Mouse (Mus musculus) kidney, embryonic 16.5 days (tissue): ENCODE measurements at regions not wholly inside any gene's neighbourhood (a gene's known extent, or its start where the extent isn't known, plus 50 kb on each side); places are given as distances from the start of the nearest gene placed in this dataset.

Source experiments
- ATAC-seq: fragments of 200-750 bp; cut with Nextera tagmentation; 2 replicates; pipeline ENCODE4 v1.8.0; 2017; ENCODE audit warnings: moderate TSS enrichment; ENCODE audit not compliant: low FRiP score, low TSS enrichment
- H3K27ac ChIP-seq: fragments of 300-500 bp; sonication (generic); 2 replicates; pipeline ENCODE4 v1.5.1; 2014; ENCODE audit warnings: low read length
- H3K27me3 ChIP-seq: fragments of 300-500 bp; sonication (generic); 2 replicates; pipeline ENCODE4 v1.6.1; 2014; ENCODE audit warnings: low read length, control low read depth, mixed read lengths; ENCODE audit not compliant: insufficient read depth
- H3K36me3 ChIP-seq: fragments of 300-500 bp; sonication (generic); 2 replicates; pipeline ENCODE4 v1.6.1; 2014; ENCODE audit warnings: low read length, control low read depth, mixed read lengths; ENCODE audit not compliant: insufficient read depth
- H3K4me1 ChIP-seq: fragments of 300-500 bp; sonication (generic); 2 replicates; pipeline ENCODE4 v1.6.1; 2014; ENCODE audit warnings: low read length, control low read depth, mixed read lengths; ENCODE audit not compliant: insufficient read depth
- H3K4me2 ChIP-seq: fragments of 300-500 bp; sonication (generic); replicated peaks from 2 replicates; pipeline ENCODE4 v1.6.1; 2014; ENCODE audit warnings: low read depth, low read length
- H3K4me3 ChIP-seq: fragments of 300-500 bp; sonication (generic); 2 replicates; pipeline ENCODE4 v1.5.1; 2014; ENCODE audit warnings: mild to moderate bottlenecking, low read length
- H3K9ac ChIP-seq: fragments of 300-500 bp; sonication (generic); replicated peaks from 2 replicates; pipeline ENCODE4 v1.6.1; 2014; ENCODE audit warnings: low read length
- H3K9me3 ChIP-seq: fragments of 300-500 bp; sonication (generic); 2 replicates; pipeline ENCODE4 v1.6.1; 2016; ENCODE audit warnings: low read length, control low read depth
- WGBS: fragments of 180-500 bp; shearing (Covaris S2); extraction: QIAGEN DNeasy Blood & Tissue Kit; methylation state at CpG from one replicate; pipeline ENCODE4 v1.1.7; 2014; 5-methylcytosine and 5-hydroxymethylcytosine counted together

DNA sequence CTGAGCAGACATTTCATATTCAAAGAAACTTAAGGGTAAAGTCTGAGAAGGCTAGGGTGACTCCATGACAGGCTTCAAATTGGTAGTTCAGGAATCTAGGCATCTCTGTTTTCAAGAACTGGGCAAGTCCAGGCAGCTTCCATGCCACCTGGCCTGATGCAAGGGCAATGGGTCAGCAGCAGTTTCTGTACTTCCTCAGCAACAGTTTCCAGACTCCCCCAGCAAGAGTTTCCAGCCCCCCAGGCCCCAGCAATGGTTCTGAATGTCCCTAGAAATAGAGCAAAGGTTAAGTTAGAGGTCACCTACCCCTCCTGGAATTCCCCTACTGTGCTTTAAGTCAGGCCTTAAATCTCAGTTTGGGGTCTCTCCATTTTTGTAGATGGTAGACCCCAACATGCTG is 203.6 kb upstream of the Nabp1 start:
- no peak overlapping the region for H3K27ac ChIP-seq
- no peak overlapping the region for H3K4me3 ChIP-seq
- no peaks in the 10 kb centered on the region for H3K9me3 ChIP-seq
- no peak overlapping the region for H3K9ac ChIP-seq
- H3K4me2 ChIP-seq = no peak overlapping the region
- no peak for ATAC-seq
- no peaks in the 10 kb centered on the region for H3K27me3 ChIP-seq
- H3K36me3 ChIP-seq = no peaks in the 10 kb centered on the region
- no peaks in the 10 kb centered on the region for H3K4me1 ChIP-seq

DNA sequence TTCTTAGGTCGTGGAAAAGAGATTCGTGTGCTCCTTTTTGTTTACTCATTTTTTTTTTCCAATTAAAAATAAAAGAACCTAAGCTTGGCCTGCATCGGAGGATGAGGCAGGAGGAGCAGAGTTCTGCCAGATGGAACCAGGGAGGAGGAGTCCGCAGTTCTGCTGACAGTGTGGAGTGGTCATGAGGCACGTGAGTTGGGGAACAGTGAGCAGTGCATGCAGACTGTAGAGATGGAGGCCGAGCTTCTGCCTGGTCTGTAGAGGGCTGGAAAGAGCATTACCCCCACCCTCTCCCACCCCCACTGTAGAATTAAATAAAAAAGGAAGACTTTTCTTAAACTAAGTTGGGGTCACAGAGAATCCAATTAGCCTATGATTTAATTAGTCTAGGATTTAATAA is 202.5 kb upstream of the Nabp1 start:
- Histone ChIP-seq H3K27me3 (no peaks in the 10 kb centered on the region), H3K9me3 (no peaks in the 10 kb centered on the region), H3K36me3 (no peaks in the 10 kb centered on the region), H3K27ac (no peak overlapping the region), H3K4me2 (no peak overlapping the region), H3K4me1 (no peaks in the 10 kb centered on the region), H3K9ac (no peak overlapping the region), H3K4me3 (no peak overlapping the region)
- WGBS = 75% methylated on average over 6 of the region's 6 CpGs
- ATAC-seq = no peak

GRCm38 (mm10) chr1:51678290-51678928 is 200.2 kb upstream of the Nabp1 start:
- H3K4me1 ChIP-seq = no peaks in the 10 kb centered on the region
- no peak overlapping the region for H3K4me3 ChIP-seq
- no peak for ATAC-seq
- no peak overlapping the region for H3K4me2 ChIP-seq
- 65% methylated on average over 6 of the region's 6 CpGs for WGBS
- no peaks in the 10 kb centered on the region for H3K9me3 ChIP-seq
- H3K27me3 ChIP-seq = no peaks in the 10 kb centered on the region
- H3K9ac ChIP-seq = no peak overlapping the region
- no peaks in the 10 kb centered on the region for H3K36me3 ChIP-seq
- peak overlapping the region; percentile 8; the same call in 1 of the 2 replicates for H3K27ac ChIP-seq

DNA sequence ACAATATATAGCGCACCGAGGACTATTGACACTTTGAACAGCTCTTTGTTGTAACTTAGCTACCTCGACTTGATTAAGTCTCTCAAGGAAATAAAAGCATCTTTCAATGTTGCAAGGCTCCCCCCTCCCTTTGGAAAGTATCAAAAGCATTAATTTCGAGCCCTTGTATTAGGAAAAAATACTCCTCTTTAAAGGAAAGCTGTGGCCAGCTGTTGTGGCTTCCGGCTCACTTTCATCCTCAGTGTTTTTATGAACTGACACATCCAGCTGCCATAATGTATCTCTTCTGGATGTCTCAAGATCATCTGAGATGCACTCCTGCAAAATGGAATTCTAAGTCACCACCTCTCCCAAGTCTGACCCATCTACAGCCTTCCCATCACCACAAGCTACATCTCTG is 199.6 kb upstream of the Nabp1 start:
- Histone ChIP-seq H3K36me3 (no peaks in the 10 kb centered on the region), H3K9me3 (no peaks in the 10 kb centered on the region), H3K4me2 (no peak overlapping the region), H3K27ac (0 out of 2 replicates have a peak overlapping the region, but pooled peaks have one; percentile 3), H3K4me1 (no peaks in the 10 kb centered on the region), H3K4me3 (no peak overlapping the region), H3K9ac (no peak overlapping the region), H3K27me3 (no peaks in the 10 kb centered on the region)
- no peak for ATAC-seq
- 60% methylated on average over 5 of the region's 5 CpGs for WGBS

DNA sequence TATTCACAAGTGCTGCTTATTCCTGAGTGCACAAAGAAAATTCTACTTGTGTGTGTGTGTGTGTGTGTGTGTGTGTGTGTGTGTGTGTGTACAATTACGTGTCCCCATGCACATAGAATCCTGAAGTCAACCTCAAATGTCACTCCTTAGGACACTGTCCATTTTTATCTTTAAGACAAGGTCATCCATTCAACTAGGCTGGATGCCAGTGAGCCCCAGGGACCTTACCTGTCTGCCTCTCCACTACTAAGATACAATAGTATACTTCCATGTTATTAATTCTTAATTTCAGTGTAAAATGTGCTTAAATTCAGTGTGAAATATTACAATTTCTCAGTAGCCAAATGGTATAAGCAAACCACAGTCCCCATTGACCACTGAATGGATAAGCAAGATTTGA is 193.5 kb upstream of the Nabp1 start:
- Histone ChIP-seq H3K4me3 (no peak overlapping the region), H3K9me3 (no peaks in the 10 kb centered on the region), H3K36me3 (no peaks in the 10 kb centered on the region), H3K4me1 (no peaks in the 10 kb centered on the region), H3K27ac (no peak overlapping the region), H3K9ac (no peak overlapping the region), H3K4me2 (no peak overlapping the region), H3K27me3 (no peaks in the 10 kb centered on the region)
- WGBS = 88% methylated on average over 1 of the region's 1 CpGs
- ATAC-seq = no peak

GRCm38 (mm10) chr1:51671287-51671686 is 193.1 kb upstream of the Nabp1 start:
- Histone ChIP-seq H3K4me1 (no peaks in the 10 kb centered on the region), H3K4me2 (no peak overlapping the region), H3K36me3 (no peaks in the 10 kb centered on the region), H3K9ac (no peak overlapping the region), H3K4me3 (no peak overlapping the region), H3K27ac (no peak overlapping the region), H3K27me3 (no peaks in the 10 kb centered on the region), H3K9me3 (no peaks in the 10 kb centered on the region)
- 52% methylated on average over 3 of the region's 3 CpGs for WGBS
- peak; percentile 65; the same call in 1 of the 2 replicates for ATAC-seq

- Histone ChIP-seq H3K4me2 (no peak overlapping the region), H3K4me1 (no peaks in the 10 kb centered on the region), H3K36me3 (no peaks in the 10 kb centered on the region), H3K9ac (no peak overlapping the region), H3K4me3 (no peak overlapping the region), H3K27me3 (no peaks in the 10 kb centered on the region), H3K27ac (no peak overlapping the region), H3K9me3 (no peaks in the 10 kb centered on the region)
- no peak for ATAC-seq
- WGBS = 61% methylated on average over 3 of the region's 3 CpGs
These were observed 191.8 kb upstream of the Nabp1 start for GRCm38 (mm10) chr1:51670009-51670408.

DNA sequence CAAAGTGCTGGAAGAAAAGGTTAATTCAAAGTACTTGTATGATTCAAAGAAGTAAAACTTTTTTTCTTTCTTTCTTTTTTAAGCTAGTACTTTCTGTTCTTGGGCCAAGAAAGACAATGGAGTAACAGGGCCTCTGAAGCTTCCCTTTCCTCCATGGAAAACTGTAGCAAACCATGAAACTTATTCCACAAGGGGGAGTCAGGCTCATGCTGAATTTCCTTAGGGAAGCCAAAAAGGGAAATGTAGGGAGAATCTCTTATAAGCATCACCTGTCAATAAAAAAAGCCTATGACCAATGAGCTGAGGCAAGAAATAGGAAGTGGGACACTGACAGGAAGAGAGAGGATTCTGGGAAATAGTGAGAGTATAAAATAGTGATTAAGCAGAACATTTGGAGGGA is 190.7 kb upstream of the Nabp1 start:
- no peak overlapping the region for H3K4me3 ChIP-seq
- no peaks in the 10 kb centered on the region for H3K27me3 ChIP-seq
- no peak for ATAC-seq

GRCm38 (mm10) chr1:51660531-51660930 is 182.3 kb upstream of the Nabp1 start:
- Histone ChIP-seq H3K36me3 (no peaks in the 10 kb centered on the region), H3K9me3 (no peaks in the 10 kb centered on the region), H3K9ac (no peak overlapping the region), H3K4me1 (no peaks in the 10 kb centered on the region), H3K4me2 (no peak overlapping the region), H3K4me3 (no peak overlapping the region), H3K27ac (no peak overlapping the region), H3K27me3 (no peaks in the 10 kb centered on the region)
- 96% methylated on average over 1 of the region's 1 CpGs for WGBS
- ATAC-seq = no peak

More for the DNA sequence above, 190.7 kb upstream of the Nabp1 start:
- H3K9ac ChIP-seq = no peak overlapping the region
- no peak overlapping the region for H3K4me2 ChIP-seq
- no peak overlapping the region for H3K27ac ChIP-seq
- no peaks in the 10 kb centered on the region for H3K4me1 ChIP-seq
- no peaks in the 10 kb centered on the region for H3K36me3 ChIP-seq
- no peaks in the 10 kb centered on the region for H3K9me3 ChIP-seq

DNA sequence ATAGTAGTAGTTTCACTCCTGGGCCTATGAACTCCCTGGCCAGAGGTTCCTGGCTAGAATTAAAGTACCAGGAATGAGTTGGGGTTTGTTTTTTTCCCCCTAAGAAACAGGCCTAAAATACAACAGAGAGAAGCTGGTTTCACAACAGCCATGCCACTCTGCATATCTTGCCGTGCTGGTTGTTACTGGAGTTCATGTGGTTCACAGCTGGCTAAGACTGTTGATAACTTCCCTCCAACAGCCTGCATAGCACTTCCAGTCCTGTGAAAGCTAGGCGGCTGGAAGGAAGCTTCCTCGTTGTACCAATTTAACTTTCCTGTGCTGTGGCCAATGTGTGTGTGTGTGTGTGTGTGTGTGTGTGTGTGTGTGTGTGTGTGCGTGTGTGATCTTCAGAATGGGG is 179.0 kb upstream of the Nabp1 start:
- no peaks in the 10 kb centered on the region for H3K9me3 ChIP-seq
- no peaks in the 10 kb centered on the region for H3K4me1 ChIP-seq
- no peaks in the 10 kb centered on the region for H3K27me3 ChIP-seq
- ATAC-seq = no peak
- no peak overlapping the region for H3K9ac ChIP-seq
- H3K36me3 ChIP-seq = no peaks in the 10 kb centered on the region
- H3K4me3 ChIP-seq = no peak overlapping the region
- H3K4me2 ChIP-seq = no peak overlapping the region
- WGBS = 88% methylated on average over 4 of the region's 4 CpGs
- H3K27ac ChIP-seq = no peak overlapping the region
